Mouse (Mus musculus) CH12F3 (cell line): ENCODE data around the gene Abi2.
"Not testable (repeated sequence)": the region's sequence is repeated elsewhere in the genome, so short reads cannot be mapped to it uniquely, and the experiment has no call there.

Experiments used
- in situ Hi-C: fragments of 300-500 bp; cut with MboI; formaldehyde crosslinking; loops from 2 replicates; pipeline ENCODE4 v1.14.3; 2020; ENCODE audit warnings: low sequenced_read_pairs

Abi2 gene

DNA sequence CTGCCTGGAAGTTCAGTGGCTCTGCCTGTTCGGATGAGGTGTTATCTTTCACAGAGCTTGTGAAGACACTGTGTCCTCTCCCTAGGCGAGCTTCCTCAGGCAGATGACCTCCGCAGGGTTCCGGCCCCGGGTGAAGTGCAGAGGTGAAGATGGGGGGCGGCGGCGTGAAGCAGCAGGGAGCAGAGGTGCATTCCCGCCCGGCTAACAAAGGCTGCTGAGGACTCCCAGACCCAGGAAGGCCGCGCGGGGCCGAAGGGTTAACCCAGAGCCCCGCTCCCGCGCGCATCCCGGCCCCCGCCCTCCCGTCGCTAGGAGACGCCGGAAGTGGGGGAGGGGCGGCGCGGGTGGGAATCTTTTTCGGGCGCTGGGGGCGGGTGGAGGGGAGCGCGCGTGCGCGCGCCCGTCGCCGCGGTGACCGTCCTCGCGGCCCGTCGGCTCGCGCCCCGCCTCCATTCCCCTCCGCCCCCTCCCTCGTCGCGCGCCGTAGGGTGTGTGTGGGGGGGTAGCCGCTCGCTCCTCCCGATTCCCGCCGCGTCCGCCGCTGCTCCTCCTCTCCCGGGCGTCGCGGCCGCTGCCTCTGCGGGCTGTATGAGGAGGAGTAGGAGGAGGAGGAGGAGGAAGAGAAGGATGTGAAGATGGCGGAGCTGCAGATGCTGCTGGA lies at the start of gene Abi2:
Gene Abi2 (plus strand): TSS at position 452 of the 661 bp plus-strand sequence.
- in situ Hi-C loops = no loop called here

GRCm38 (mm10) chr1:60361626-60362025 lies 47.8 kb upstream of the Abi2 start:
- in situ Hi-C loops = no loop called here

DNA sequence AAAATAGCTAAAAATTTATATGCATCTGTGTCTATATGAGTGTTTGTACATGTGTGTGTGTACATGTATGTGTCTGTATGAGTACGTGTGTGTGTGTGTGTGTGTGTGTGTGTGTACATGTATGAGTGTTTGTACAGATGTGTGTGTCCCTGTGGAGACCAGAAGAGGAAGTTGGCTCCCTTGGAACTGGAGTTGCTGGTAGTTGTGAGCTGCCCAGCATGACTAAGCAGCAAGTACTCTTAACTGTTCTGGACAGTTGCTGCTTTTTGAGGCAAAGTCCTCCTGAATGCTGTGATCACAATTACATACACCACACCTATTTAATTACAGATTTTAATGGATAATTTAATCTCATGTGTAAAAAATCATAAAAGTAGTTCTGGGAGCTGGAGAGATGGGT lies 32.9 kb upstream of the Abi2 start:
- in situ Hi-C loops = no loop called here

DNA sequence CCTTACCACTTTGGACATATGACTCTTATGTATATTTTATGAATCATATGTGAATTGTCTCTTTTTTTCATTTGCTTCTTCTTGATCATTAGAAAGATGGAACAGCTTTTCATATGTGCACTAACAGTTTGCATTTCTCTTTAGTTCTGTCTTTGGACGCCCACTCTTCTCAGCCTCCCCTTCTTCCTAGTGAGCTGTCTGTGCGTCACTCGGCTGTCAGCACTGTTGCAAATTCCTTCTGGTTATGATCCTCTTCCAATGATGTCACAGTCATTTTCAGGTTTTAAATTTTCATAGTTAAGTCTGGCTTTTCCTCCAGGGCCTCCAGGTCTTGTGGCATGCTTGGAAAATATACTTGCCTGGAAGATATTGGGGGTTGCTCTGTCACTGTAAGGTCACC lies 27.5 kb upstream of the Abi2 start:
- in situ Hi-C loops = no loop called here

DNA sequence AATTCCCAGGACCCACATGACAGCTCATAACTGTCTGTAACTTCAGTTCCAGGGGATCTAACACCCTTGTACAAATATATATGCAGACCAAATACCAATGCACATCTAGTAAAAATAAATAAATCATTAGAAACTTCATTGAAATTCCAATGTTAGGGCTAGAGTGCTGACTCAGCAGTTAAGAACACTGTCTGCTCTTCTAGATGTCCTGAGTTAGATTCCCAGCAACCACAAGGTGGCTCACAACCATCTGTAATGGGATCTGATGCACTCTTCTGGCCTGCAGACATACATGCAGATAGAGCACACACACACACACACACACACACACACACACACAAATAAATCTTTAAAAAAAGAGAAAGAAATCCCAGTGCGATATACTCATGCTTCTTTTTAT lies 4.6 kb upstream of the Abi2 start:
- in situ Hi-C loops = no loop called here

DNA sequence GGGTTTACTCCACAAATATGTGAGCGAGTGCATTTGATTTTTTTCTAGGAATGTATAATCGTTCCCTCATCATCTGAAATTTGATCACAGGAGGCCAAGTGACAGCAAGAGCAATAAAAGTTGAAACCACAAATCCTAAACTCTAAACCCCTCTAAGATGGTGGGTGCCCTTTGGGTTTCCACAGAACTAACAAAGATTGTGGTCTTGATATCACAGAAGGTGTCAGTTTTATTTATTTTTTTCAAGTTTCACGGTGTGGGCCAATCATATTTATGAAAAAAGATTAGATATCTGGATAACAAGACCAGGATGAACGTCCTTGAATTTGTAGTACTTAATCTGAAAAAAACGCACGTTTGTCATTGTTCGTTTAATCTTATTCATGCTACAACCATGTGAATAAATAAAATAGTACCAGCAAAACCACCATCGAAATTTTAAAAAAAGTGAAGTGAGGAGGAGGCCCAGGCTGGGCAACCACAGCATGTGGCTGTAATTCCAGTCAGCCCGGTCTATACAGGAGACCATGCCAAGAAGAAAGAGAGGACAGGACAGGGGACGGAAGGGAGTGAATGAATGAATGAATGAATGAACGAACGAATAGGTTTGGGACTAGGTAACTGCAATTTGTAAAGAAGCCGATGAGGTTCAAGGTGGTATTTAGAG lies 785 bp upstream of the Abi2 start:
- in situ Hi-C loops = no loop called here

GRCm38 (mm10) chr1:60409928-60410817 lies 754 bp downstream of the Abi2 start:
- in situ Hi-C loops = no loop called here

- in situ Hi-C loops = no loop called here
Observed at GRCm38 (mm10) chr1:60416724-60417123, 7.3 kb downstream of the Abi2 start.

- in situ Hi-C loops = no loop called here
Observed at GRCm38 (mm10) chr1:60423882-60424281, 14.5 kb downstream of the Abi2 start.

DNA sequence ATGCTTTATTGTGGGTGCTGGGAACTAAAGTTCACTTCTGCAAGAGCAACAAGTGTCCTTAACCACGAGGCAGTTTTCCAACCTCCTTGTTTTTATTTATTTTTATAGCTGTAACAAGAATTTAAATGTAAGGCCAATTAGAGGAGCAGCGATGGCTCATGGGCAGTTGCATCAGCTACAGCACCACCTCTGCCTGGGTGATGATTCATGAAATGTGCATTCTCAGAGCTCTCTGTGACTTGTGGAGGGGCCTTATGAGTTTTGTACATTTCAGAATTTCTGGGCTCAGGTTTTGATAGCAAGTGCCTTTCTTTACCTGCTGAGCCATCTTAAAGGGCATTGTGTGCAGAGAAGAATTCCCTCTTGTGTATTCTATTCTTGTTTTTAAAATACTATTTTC lies 18.9 kb downstream of the Abi2 start:
- in situ Hi-C loops = no loop called here

DNA sequence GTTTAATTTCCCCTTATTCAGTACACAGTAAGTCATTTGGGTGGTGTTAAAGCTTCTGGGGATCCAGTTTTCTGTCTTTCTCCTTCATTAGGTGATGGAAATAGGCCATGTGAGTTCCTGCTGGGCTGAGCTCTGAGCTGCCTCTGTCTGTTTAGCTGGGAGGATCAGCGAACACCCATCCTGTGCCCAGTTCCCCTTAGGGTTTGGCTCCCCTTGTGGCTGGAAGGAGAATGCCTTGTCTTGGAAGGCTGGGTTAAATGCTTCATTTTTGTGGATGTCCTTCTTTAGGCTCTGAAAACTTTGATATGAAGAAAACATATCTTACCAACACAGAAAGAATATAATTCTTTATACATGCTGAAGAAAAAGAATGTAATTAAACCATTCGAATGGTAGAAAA lies 19.5 kb downstream of the Abi2 start:
- in situ Hi-C loops = no loop called here

- in situ Hi-C loops = no loop called here
Observed at GRCm38 (mm10) chr1:60431531-60431930, 22.1 kb downstream of the Abi2 start.

DNA sequence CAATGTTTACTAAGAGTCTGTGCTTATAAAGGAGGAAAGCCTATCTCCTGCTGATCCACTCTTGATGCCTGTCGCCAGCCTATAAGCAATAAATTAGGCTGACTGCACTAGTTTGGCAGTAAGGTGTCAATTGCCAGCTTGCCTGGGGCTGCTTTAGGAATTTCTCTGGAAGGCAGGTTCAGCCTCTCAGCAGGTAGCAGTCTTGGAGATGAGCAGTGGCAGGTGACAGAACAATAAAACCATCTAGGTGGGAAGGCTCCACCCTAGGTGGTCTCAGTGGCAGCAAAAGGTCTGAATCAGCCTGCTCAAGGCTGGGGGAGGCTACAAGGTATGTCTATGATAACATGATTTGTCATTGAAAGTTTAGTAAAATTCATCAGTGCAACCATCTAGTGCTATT lies 23.1 kb downstream of the Abi2 start:
- in situ Hi-C loops = no loop called here

DNA sequence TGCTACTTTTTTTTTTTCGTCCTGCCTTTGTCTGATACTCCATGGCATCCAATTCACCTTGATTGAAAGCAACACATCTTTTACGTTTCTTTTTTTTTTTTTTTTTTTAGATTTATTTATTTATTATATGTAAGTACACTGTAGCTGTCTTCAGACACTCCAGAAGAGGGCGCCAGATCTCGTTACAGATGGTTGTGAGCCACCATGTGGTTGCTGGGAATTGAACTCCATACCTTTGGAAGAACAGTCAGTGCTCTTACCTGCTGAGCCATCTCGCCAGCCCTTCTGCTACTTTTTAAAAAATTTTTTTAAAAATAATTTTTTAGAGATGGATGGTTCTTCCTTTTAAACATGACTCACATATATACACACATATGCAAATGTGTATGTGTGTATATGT lies 32.0 kb downstream of the Abi2 start:
- in situ Hi-C loops = not testable (repeated sequence)

DNA sequence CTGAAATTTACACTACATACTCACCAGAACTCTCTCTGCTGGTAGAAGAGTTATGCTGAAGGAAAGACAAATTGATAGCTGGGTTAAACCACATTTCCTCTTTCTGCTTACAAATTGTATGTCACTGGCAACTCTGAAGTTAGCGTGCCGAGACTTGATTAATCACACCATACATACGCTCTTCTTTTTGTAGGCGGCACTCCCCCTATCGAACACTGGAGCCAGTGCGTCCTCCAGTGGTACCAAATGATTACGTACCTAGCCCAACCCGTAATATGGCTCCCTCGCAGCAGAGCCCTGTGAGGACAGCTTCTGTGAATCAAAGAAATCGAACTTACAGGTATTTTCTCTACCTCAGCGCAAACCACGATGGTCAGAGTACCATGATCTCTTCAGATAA lies 37.6 kb downstream of the Abi2 start:
- in situ Hi-C loops = no loop called here

- in situ Hi-C loops = no loop called here
Observed at GRCm38 (mm10) chr1:60449896-60450295, 40.5 kb downstream of the Abi2 start.

DNA sequence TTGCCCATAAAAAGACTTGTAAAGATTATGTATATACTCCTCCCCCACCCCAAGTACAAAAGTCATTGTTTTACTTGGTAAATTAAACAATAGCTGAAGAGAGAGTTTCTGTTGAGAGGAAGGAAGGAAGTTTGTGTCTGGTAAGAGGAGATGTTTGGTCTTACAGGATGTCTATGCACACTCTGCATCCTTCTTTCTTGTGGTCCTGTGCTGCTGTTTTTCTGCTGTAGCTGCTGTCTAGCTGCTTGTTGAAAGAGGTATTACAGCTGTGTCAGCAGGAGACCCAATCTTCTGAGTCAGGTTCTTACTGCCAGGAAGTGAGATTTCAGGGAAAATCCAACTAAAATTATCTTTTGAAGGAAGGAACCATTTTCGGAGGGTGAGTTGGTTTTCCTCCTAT lies 51.2 kb downstream of the Abi2 start:
- in situ Hi-C loops = no loop called here

DNA sequence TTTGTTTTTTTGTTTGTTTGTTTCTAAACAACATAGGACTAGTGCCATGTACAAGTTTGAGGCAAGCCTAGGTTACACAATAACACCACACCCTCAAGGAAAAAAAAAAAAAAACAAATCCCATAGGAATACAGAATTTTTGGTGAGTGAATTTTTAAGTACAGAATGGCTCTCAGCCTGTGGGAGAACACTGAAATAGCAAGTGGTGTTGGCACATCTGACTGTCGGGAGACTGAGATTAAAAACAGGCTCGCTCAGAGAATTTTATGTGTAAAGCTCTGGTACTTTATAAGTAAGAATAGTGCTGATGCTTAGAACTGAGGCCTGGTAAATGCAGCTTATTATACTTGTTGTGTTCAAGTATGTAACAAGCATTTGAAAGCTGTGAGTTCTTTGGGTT lies 60.1 kb downstream of the Abi2 start:
- in situ Hi-C loops = no loop called here

DNA sequence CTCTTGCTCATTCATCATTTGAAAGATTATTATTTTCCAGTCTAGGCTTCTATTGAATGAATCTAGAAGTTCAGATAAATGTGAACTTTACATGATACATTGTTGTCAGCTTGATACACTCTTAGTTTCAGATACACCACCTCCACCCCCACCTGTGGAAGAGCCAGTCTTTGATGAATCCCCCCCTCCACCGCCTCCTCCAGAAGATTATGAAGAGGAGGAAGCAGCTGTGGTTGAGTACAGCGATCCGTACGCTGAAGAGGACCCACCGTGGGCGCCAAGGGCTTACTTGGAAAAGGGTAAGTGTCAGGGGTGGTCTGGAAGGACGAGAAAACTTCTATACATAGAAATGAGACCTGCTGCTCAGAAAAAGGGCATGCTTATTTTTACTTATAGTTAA lies 61.1 kb downstream of the Abi2 start:
- in situ Hi-C loops = no loop called here

DNA sequence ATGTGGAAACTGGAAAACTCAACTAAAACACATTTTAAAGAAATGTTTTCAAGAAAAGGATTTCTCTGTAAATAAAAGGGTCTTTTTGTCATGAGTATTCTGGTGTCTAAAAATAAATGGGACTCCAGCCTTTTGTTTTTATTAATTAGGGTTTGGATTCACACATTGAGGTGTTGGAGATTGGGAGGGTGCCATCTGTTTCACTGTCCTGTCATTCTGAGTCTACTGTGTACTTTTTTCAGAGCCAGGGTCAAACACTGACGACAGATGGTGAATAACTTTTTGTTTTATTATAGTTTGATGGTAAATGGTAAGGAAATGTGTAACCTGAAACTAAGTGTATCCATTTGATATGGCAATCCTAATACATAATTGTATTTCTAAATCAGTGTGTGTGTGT lies 72.1 kb downstream of the Abi2 start:
- in situ Hi-C loops = no loop called here

- in situ Hi-C loops = no loop called here
Observed at GRCm38 (mm10) chr1:60482881-60483280, 73.5 kb downstream of the Abi2 start.

DNA sequence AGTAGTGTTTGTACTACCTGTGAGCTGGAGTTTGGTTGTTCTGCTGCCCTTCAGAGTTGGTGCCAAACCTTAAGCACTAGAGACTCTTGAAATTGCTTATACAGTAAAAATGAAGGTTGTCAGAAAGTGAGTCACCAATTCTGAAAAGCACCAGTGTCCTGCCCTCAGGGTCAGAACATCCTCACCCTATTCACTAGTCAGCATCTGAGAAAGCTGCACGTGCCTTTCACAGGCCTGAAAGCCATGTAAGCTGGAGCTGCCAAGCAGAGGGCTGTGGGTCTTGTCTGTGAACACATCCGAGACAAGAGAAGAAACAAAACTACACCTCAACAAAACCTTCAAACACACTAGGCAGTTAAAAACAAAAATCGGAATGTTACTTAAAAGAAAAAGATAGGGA lies 76.2 kb downstream of the Abi2 start:
- in situ Hi-C loops = no loop called here
